Mouse (Mus musculus): ENCODE measurements at regions not wholly inside any gene's neighbourhood (a gene's known extent, or its start where the extent isn't known, plus 50 kb on each side); places are given as distances from the start of the nearest gene placed in this dataset.

GRCm38 (mm10) chr2:73985238-73985910, 74.2 kb upstream of the Atp5g3 start:
- DNase-seq: no peak

- DNase-seq: no peak
Observed at GRCm38 (mm10) chr2:73983166-73983565, 72.0 kb upstream of the Atp5g3 start.

- no peak for DNase-seq
Observed at GRCm38 (mm10) chr2:73978072-73978471, 66.9 kb upstream of the Atp5g3 start.

GRCm38 (mm10) chr2:73973774-73974173, 62.6 kb upstream of the Atp5g3 start:
- no peak for DNase-seq

- DNase-seq: no peak
Observed at GRCm38 (mm10) chr2:73967618-73968017, 56.5 kb upstream of the Atp5g3 start.

GRCm38 (mm10) chr2:73965595-73965994, 54.5 kb upstream of the Atp5g3 start:
- peak; percentile 74 for DNase-seq

All from cerebellum, adult 9-10 months (tissue).